Mouse (Mus musculus) thymus, postnatal 25 days (tissue): Measurements from ENCODE around the gene Satb2.

Experiments used
- DNase-seq: peaks from one replicate; pipeline ENCODE4 v3.0.0; 2022

Gene Satb2

GRCm38 (mm10) chr1:56920472-56920871, 58.0 kb downstream of the Satb2 start:
- DNase-seq = no peak

GRCm38 (mm10) chr1:56914279-56914678, 64.2 kb downstream of the Satb2 start:
- DNase-seq = no peak

- no peak for DNase-seq
Measured at GRCm38 (mm10) chr1:56900706-56901287, 77.7 kb downstream of the Satb2 start.

- no peak for DNase-seq
Measured at GRCm38 (mm10) chr1:56900187-56900586, 78.3 kb downstream of the Satb2 start.

- no peak for DNase-seq
Measured at GRCm38 (mm10) chr1:56898606-56899396, 79.6 kb downstream of the Satb2 start.

- no peak for DNase-seq
Measured at GRCm38 (mm10) chr1:56897492-56898180, 80.8 kb downstream of the Satb2 start.

GRCm38 (mm10) chr1:56896670-56897069, 81.8 kb downstream of the Satb2 start:
- no peak for DNase-seq

GRCm38 (mm10) chr1:56892766-56893165, 85.7 kb downstream of the Satb2 start:
- no peak for DNase-seq

- no peak for DNase-seq
Measured at GRCm38 (mm10) chr1:56888939-56889338, 89.5 kb downstream of the Satb2 start.

- DNase-seq = no peak
Measured at GRCm38 (mm10) chr1:56887524-56887923, 90.9 kb downstream of the Satb2 start.

GRCm38 (mm10) chr1:56871485-56871884, 107.0 kb downstream of the Satb2 start:
- no peak for DNase-seq

GRCm38 (mm10) chr1:56865246-56865645, 113.2 kb downstream of the Satb2 start:
- DNase-seq = no peak

- DNase-seq = no peak
Measured at GRCm38 (mm10) chr1:56862799-56863198, 115.7 kb downstream of the Satb2 start.

GRCm38 (mm10) chr1:56857202-56857601, 121.2 kb downstream of the Satb2 start:
- DNase-seq = no peak

GRCm38 (mm10) chr1:56850446-56850845, 128.0 kb downstream of the Satb2 start:
- DNase-seq = no peak

- DNase-seq = no peak
Measured at GRCm38 (mm10) chr1:56846358-56846757, 132.1 kb downstream of the Satb2 start.

- DNase-seq = no peak
Measured at GRCm38 (mm10) chr1:56845523-56846118, 132.8 kb downstream of the Satb2 start.

GRCm38 (mm10) chr1:56844551-56845330, 133.7 kb downstream of the Satb2 start:
- DNase-seq = no peak

- no peak for DNase-seq
Measured at GRCm38 (mm10) chr1:56838901-56839300, 139.5 kb downstream of the Satb2 start.

GRCm38 (mm10) chr1:56833984-56834900, 144.2 kb downstream of the Satb2 start:
- DNase-seq = no peak

- no peak for DNase-seq
Measured at GRCm38 (mm10) chr1:56833307-56833706, 145.1 kb downstream of the Satb2 start.

- no peak for DNase-seq
Measured at GRCm38 (mm10) chr1:56832738-56833137, 145.7 kb downstream of the Satb2 start.
